Mouse (Mus musculus): ENCODE results near the gene Olfr221.
"Not testable (repeated sequence)": the region's sequence is repeated elsewhere in the genome, so short reads cannot be mapped to it uniquely, and the experiment has no call there.

Olfr221 gene

GRCm38 (mm10) chr14:52042359-52042758 is at the start of gene Olfr221:
Gene Olfr221, minus strand, starts transcription at chr14:52042459.
- not testable (repeated sequence) for DNase-seq (ENCODE audit: low read depth)

GRCm38 (mm10) chr14:52083083-52083482 is 40.8 kb upstream of the Olfr221 start:
- no peak for DNase-seq (ENCODE audit: low read depth)

- DNase-seq (ENCODE audit: low read depth) = no peak
These were observed 29.4 kb upstream of the Olfr221 start for GRCm38 (mm10) chr14:52071599-52072137.

- DNase-seq (ENCODE audit: low read depth) = no peak
These were observed 23.9 kb upstream of the Olfr221 start for GRCm38 (mm10) chr14:52066135-52066534.

- no peak for DNase-seq (ENCODE audit: low read depth)
These were observed 19.5 kb upstream of the Olfr221 start for GRCm38 (mm10) chr14:52061798-52062197.

GRCm38 (mm10) chr14:52060800-52061199 is 18.5 kb upstream of the Olfr221 start:
- DNase-seq (ENCODE audit: low read depth) = no peak

GRCm38 (mm10) chr14:52059982-52060381 is 17.7 kb upstream of the Olfr221 start:
- no peak for DNase-seq (ENCODE audit: low read depth)

- DNase-seq (ENCODE audit: low read depth) = not testable (repeated sequence)
These were observed 10.5 kb upstream of the Olfr221 start for GRCm38 (mm10) chr14:52052720-52053119.

GRCm38 (mm10) chr14:52045966-52046565 is 3.8 kb upstream of the Olfr221 start:
- no peak for DNase-seq (ENCODE audit: low read depth)

GRCm38 (mm10) chr14:52044901-52045678 is 2.8 kb upstream of the Olfr221 start:
- peak; percentile 74 for DNase-seq (ENCODE audit: low read depth)

GRCm38 (mm10) chr14:52043446-52043845 is 1.2 kb upstream of the Olfr221 start:
- DNase-seq (ENCODE audit: low read depth) = no peak

GRCm38 (mm10) chr14:52039332-52039731 is 2.9 kb downstream of the Olfr221 start:
- DNase-seq (ENCODE audit: low read depth) = no peak

- DNase-seq (ENCODE audit: low read depth) = no peak
These were observed 6.3 kb downstream of the Olfr221 start for GRCm38 (mm10) chr14:52035926-52036325.

- no peak for DNase-seq (ENCODE audit: low read depth)
These were observed 15.9 kb downstream of the Olfr221 start for GRCm38 (mm10) chr14:52026342-52026741.

- no peak for DNase-seq (ENCODE audit: low read depth)
These were observed 18.1 kb downstream of the Olfr221 start for GRCm38 (mm10) chr14:52024133-52024532.

- peak; percentile 97 for DNase-seq (ENCODE audit: low read depth)
These were observed 19.4 kb downstream of the Olfr221 start for GRCm38 (mm10) chr14:52022709-52023459.

- no peak for DNase-seq (ENCODE audit: low read depth)
These were observed 20.0 kb downstream of the Olfr221 start for GRCm38 (mm10) chr14:52022244-52022708.

GRCm38 (mm10) chr14:52021568-52022212 is 20.6 kb downstream of the Olfr221 start:
- DNase-seq (ENCODE audit: low read depth) = no peak

GRCm38 (mm10) chr14:52021138-52021529 is 21.1 kb downstream of the Olfr221 start:
- DNase-seq (ENCODE audit: low read depth) = no peak

- DNase-seq (ENCODE audit: low read depth) = peak; percentile 81
These were observed 21.6 kb downstream of the Olfr221 start, which contains the start of gene Zfp219 for GRCm38 (mm10) chr14:52020486-52021137. Gene Zfp219, minus strand, starts transcription at chr14:52020733.

Data from NIH3T3 (cell line).